Mouse (Mus musculus) midbrain, embryonic 12.5 days (tissue): Measurements from ENCODE around the gene Cnksr1. TPM values are rescaled to one million over a fixed set of nuclear protein-coding genes. Genes with fewer than 3 reads are reported as not detected.

Source experiments
- ATAC-seq: fragments of 200-750 bp; cut with Nextera tagmentation; 2 replicates; pipeline ENCODE4 v1.8.0; 2017; ENCODE audit warnings: low read depth, moderate TSS enrichment, moderate library complexity; ENCODE audit not compliant: low FRiP score
- H3K27ac ChIP-seq: fragments of 300-500 bp; sonication (generic); replicated peaks from 2 replicates; pipeline ENCODE4 v1.5.1; 2016; ENCODE audit warnings: mild to moderate bottlenecking
- H3K27me3 ChIP-seq: fragments of 300-500 bp; sonication (generic); 2 replicates; pipeline ENCODE4 v1.6.1; 2016; ENCODE audit warnings: mild to moderate bottlenecking
- H3K36me3 ChIP-seq: fragments of 300-500 bp; sonication (generic); 2 replicates; pipeline ENCODE4 v1.6.1; 2016
- H3K4me1 ChIP-seq: fragments of 300-500 bp; sonication (generic); 2 replicates; pipeline ENCODE4 v1.6.1; 2016
- H3K4me2 ChIP-seq: fragments of 300-500 bp; sonication (generic); replicated peaks from 2 replicates; pipeline ENCODE4 v1.6.1; 2016; ENCODE audit warnings: mild to moderate bottlenecking, moderate library complexity
- H3K4me3 ChIP-seq: fragments of 300-500 bp; sonication (generic); 2 replicates; pipeline ENCODE4 v1.5.1; 2016; ENCODE audit warnings: mild to moderate bottlenecking
- H3K9ac ChIP-seq: fragments of 300-500 bp; sonication (generic); replicated peaks from 2 replicates; pipeline ENCODE4 v1.6.1; 2016; ENCODE audit warnings: mild to moderate bottlenecking, moderate library complexity
- H3K9me3 ChIP-seq: fragments of 300-500 bp; sonication (generic); 2 replicates; pipeline ENCODE4 v1.6.1; 2016; ENCODE audit warnings: mild to moderate bottlenecking
- whole genome bisulfite sequencing: fragments of 180-500 bp; shearing (Covaris S2); methylation state at CpG from one replicate; pipeline ENCODE4 v1.1.7; 2016; 5-methylcytosine and 5-hydroxymethylcytosine counted together
- polyA plus RNA-seq: library from polyadenylated mRNA; unstranded; fragments of >200 nt; fragmentation: Nextera tagmentation; extraction: Ambion mirVana; gene quantifications from 2 replicates; pipeline ENCODE4 v1.2.1, GENCODE M21; 2016

The Cnksr1 gene
- polyA plus RNA-seq, 1 experiment from 2014 or later: 0.46 TPM

GRCm38 (mm10) chr4:134234876-134235275 lies 3.3 kb downstream of the Cnksr1 start:
- Histone ChIP-seq H3K9ac (no peak overlapping the region), H3K36me3 (no peaks in the 10 kb centered on the region), H3K4me2 (no peak overlapping the region), H3K9me3 (no peaks in the 10 kb centered on the region), H3K27me3 (peaks cover 28% of the 10 kb centered on the region), H3K27ac (no peak overlapping the region), H3K4me3 (no peak overlapping the region), H3K4me1 (peaks cover 8% of the 10 kb centered on the region; the same call in 1 of the 2 replicates)
- 79% methylated on average over 5 of the region's 5 CpGs for WGBS
- no peak for ATAC-seq

DNA sequence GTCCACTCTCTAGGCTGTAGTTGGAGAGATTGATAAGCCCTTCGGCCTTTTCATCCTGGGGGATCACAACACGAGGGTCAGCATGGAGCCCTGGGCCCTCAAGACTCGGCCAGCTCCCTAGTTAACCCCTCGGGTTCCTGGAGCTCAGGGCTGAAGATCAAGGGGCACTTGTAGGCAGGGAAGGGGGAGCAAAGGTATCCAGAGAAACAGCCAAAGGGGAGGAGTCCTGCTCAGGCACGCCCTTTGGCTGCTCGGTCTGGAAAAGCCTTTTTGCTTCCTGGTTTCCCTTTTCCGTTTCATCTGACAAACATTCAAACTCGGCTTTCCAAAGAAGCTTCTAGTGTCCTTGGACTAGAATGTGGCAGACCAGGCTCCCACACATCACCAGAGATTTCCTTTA lies 7.8 kb downstream of the Cnksr1 start:
- Histone ChIP-seq H3K9me3 (no peaks in the 10 kb centered on the region), H3K4me3 (no peak overlapping the region), H3K4me1 (no peaks in the 10 kb centered on the region), H3K4me2 (no peak overlapping the region), H3K9ac (no peak overlapping the region), H3K27me3 (0 out of 2 replicates have a peak, but pooled peaks cover 3% of the 10 kb centered on the region), H3K27ac (no peak overlapping the region), H3K36me3 (no peaks in the 10 kb centered on the region)
- WGBS: 36% methylated on average over 8 of the region's 8 CpGs
- ATAC-seq: no peak

GRCm38 (mm10) chr4:134227194-134227593 lies 11.0 kb downstream of the Cnksr1 start, which contains the start of gene Catsper4:
Gene Catsper4 (minus strand): TSS chr4:134227383.
- Histone ChIP-seq H3K27me3 (peaks cover 10% of the 10 kb centered on the region; the same call in 1 of the 2 replicates), H3K4me3 (no peak within 1 kb of the TSS), H3K9ac (no peak within 1 kb of the TSS), H3K36me3 (no peaks in the 10 kb centered on the region), H3K9me3 (no peaks in the 10 kb centered on the region), H3K27ac (no peak within 1 kb of the TSS), H3K4me2 (no peak within 1 kb of the TSS), H3K4me1 (no peaks in the 10 kb centered on the region)
- WGBS: 73% methylated on average over 8 of the region's 8 CpGs
- ATAC-seq: no peak

GRCm38 (mm10) chr4:134222793-134223600 lies 15.2 kb downstream of the Cnksr1 start:
- Histone ChIP-seq H3K9me3 (no peaks in the 10 kb centered on the region), H3K4me2 (no peak overlapping the region), H3K36me3 (no peaks in the 10 kb centered on the region), H3K4me1 (no peaks in the 10 kb centered on the region), H3K27me3 (peaks cover 10% of the 10 kb centered on the region; the same call in 1 of the 2 replicates), H3K27ac (no peak overlapping the region), H3K4me3 (no peak overlapping the region), H3K9ac (no peak overlapping the region; the same call in 1 of the 2 replicates)
- 67% methylated on average over 11 of the region's 11 CpGs for WGBS
- no peak for ATAC-seq

GRCm38 (mm10) chr4:134206488-134207053 lies 31.6 kb downstream of the Cnksr1 start:
- 67% methylated on average over 6 of the region's 6 CpGs for WGBS
- Histone ChIP-seq H3K27me3 (no peaks in the 10 kb centered on the region), H3K4me2 (no peak overlapping the region), H3K9ac (no peak overlapping the region), H3K9me3 (no peaks in the 10 kb centered on the region), H3K36me3 (no peaks in the 10 kb centered on the region), H3K4me1 (no peaks in the 10 kb centered on the region), H3K4me3 (no peak overlapping the region), H3K27ac (no peak overlapping the region)
- no peak for ATAC-seq

DNA sequence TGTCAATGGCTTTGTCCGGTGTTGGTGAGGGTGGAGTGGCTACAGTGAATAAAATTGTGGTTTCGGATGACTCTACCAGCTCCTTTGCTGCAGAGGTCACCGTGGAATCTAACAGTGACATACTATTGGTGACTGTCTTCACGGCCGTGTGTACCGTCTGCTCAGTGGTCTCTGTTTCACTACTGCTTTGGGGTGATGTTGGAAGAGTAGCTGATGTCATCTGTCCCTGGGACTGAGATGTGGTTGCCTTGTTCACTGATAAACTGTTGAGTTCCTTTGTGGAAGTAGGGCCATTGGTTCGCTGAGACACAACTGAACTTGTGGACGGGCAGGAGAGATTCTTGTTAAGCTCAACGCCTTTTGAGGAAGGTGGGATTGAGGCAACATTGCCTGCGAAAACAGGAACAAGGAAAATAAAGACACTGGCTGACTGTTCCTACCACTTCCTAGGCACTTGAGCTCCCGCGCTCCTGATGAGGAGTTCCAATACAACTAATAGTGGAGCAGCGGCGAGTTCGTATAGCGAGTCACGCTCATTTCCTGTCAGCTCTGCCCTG lies 34.8 kb downstream of the Cnksr1 start:
- WGBS: 90% methylated on average over 17 of the region's 17 CpGs
- H3K4me2 ChIP-seq: no peak overlapping the region
- H3K4me3 ChIP-seq: no peak overlapping the region
- no peak overlapping the region for H3K9ac ChIP-seq
- no peak for ATAC-seq
- H3K36me3 ChIP-seq: no peaks in the 10 kb centered on the region
- no peak overlapping the region for H3K27ac ChIP-seq
- no peaks in the 10 kb centered on the region for H3K27me3 ChIP-seq
- H3K9me3 ChIP-seq: no peaks in the 10 kb centered on the region
- H3K4me1 ChIP-seq: no peaks in the 10 kb centered on the region

- WGBS: 93% methylated on average over 4 of the region's 4 CpGs
- Histone ChIP-seq H3K9me3 (no peaks in the 10 kb centered on the region), H3K4me2 (no peak within 1 kb of the TSS), H3K4me1 (no peaks in the 10 kb centered on the region), H3K27ac (no peak within 1 kb of the TSS), H3K9ac (no peak within 1 kb of the TSS), H3K27me3 (no peaks in the 10 kb centered on the region), H3K4me3 (no peak within 1 kb of the TSS), H3K36me3 (no peaks in the 10 kb centered on the region)
- ATAC-seq: no peak
These were observed 35.3 kb downstream of the Cnksr1 start, which contains the start of gene Gm7534 for GRCm38 (mm10) chr4:134202904-134203303. Gene Gm7534 (minus strand): TSS chr4:134203004.

GRCm38 (mm10) chr4:134199371-134199770 lies 38.8 kb downstream of the Cnksr1 start:
- Histone ChIP-seq H3K27ac (no peak overlapping the region), H3K36me3 (no peaks in the 10 kb centered on the region), H3K4me1 (no peaks in the 10 kb centered on the region), H3K27me3 (no peaks in the 10 kb centered on the region), H3K4me3 (no peak overlapping the region), H3K4me2 (no peak overlapping the region), H3K9me3 (no peaks in the 10 kb centered on the region), H3K9ac (no peak overlapping the region)
- 81% methylated on average over 2 of the region's 2 CpGs for WGBS
- ATAC-seq: no peak

DNA sequence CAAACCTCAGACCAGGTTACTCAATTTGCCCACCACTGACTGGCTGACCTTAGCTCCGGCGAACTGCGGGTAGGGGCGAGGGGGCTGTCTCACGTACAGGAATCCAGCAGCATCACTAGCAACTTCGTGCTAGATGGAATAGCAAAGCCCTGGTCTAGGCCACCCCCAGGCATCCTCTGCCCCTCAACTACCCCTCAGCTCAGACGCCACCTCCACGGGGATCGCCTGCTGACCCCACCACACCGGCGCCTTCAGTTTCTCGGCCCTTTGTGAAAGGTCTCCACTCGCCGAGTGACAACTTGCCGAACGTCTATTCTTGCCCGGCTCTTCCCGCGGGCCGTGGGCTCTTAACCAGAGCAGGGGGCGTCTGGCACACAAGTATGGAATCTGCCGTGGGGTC lies 51.9 kb downstream of the Cnksr1 start:
- no peaks in the 10 kb centered on the region for H3K36me3 ChIP-seq
- H3K4me3 ChIP-seq: peak overlapping the region; percentile 79
- under 1% methylated on average over 22 of the region's 22 CpGs for WGBS
- H3K27ac ChIP-seq: peak overlapping the region; percentile 85
- H3K9me3 ChIP-seq: no peaks in the 10 kb centered on the region
- ATAC-seq: no peak
- H3K4me2 ChIP-seq: peak overlapping the region; percentile 89
- H3K4me1 ChIP-seq: peaks cover 10% of the 10 kb centered on the region
- peak overlapping the region; percentile 90 for H3K9ac ChIP-seq
- H3K27me3 ChIP-seq: no peaks in the 10 kb centered on the region

GRCm38 (mm10) chr4:134185569-134185968 lies 52.6 kb downstream of the Cnksr1 start:
- Histone ChIP-seq H3K27ac (no peak overlapping the region), H3K27me3 (no peaks in the 10 kb centered on the region), H3K4me1 (peaks cover 10% of the 10 kb centered on the region), H3K4me2 (peak overlapping the region; percentile 89), H3K36me3 (0 out of 2 replicates have a peak, but pooled peaks cover 3% of the 10 kb centered on the region), H3K4me3 (peak overlapping the region; percentile 79), H3K9ac (peak overlapping the region; percentile 90), H3K9me3 (no peaks in the 10 kb centered on the region)
- WGBS: 70% methylated on average over 3 of the region's 3 CpGs
- no peak for ATAC-seq

- WGBS: 88% methylated on average over 3 of the region's 3 CpGs
- Histone ChIP-seq H3K27me3 (no peaks in the 10 kb centered on the region), H3K27ac (no peak overlapping the region), H3K9ac (no peak overlapping the region), H3K36me3 (0 out of 2 replicates have a peak, but pooled peaks cover 3% of the 10 kb centered on the region), H3K4me3 (no peak overlapping the region), H3K9me3 (no peaks in the 10 kb centered on the region), H3K4me2 (no peak overlapping the region), H3K4me1 (peaks cover 10% of the 10 kb centered on the region)
- ATAC-seq: no peak
These were observed 54.5 kb downstream of the Cnksr1 start for GRCm38 (mm10) chr4:134183711-134184110.

- H3K27ac ChIP-seq: no peak overlapping the region
- no peak overlapping the region for H3K4me3 ChIP-seq
- ATAC-seq: no peak
- H3K36me3 ChIP-seq: 0 out of 2 replicates have a peak, but pooled peaks cover 3% of the 10 kb centered on the region
- no peaks in the 10 kb centered on the region for H3K27me3 ChIP-seq
- peaks cover 10% of the 10 kb centered on the region for H3K4me1 ChIP-seq
- no peak overlapping the region for H3K9ac ChIP-seq
- no peak overlapping the region for H3K4me2 ChIP-seq
- no peaks in the 10 kb centered on the region for H3K9me3 ChIP-seq
These were observed 56.4 kb downstream of the Cnksr1 start for GRCm38 (mm10) chr4:134181825-134182224.
